Mouse (Mus musculus) lung, postnatal 25 days (tissue): ENCODE data around the gene Gm13276.
A peak's percentile ranks its signal among the peaks of the same experiment; 100 is the strongest.
"Not testable (repeated sequence)": the region's sequence is repeated elsewhere in the genome, so short reads cannot be mapped to it uniquely, and the experiment has no call there.

Experiments used
- DNase-seq: peaks from one replicate; pipeline ENCODE4 v3.0.0; 2022; ENCODE audit warnings: low spot score

The Gm13276 gene

DNA sequence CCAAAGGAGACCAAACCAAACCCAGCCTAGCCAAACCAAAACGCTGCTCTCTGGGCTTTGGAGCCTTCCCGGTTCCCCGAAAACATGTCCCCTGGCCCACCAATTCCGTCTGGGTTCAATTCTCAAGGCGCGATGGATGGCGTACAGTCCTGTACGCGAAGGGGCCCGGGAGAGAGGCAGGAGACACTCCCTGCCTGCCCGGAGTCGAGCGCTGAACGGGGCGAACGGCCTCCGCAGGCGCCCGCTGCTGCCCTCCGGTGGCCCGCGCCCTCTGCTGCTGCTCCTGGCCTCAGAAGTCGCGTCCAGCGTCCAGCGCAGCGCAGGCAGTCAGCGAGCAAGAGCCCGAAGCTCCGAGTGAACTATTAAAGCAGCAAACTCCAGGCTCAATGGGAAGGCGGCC is 3.2 kb upstream of the Gm13276 start:
- not testable (repeated sequence) for DNase-seq

DNA sequence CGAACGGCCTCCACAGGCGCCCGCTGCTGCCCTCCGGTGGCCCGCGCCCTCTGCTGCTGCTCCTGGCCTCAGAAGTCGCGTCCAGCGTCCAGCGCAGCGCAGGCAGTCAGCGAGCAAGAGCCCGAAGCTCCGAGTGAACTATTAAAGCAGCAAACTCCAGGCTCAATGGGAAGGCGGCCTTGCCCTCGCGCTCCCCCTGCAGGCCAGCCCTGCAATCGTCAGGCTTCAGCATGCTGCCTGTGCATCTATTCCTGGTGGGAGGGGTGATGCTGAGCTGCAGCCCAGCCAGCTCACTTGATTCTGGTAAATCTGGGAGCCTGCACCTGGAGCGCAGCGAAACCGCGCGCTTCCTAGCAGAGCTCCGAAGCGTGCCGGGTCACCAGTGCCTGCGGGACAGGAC is 2.9 kb downstream of the Gm13276 start, which contains the start of gene Gm13277:
Gene Gm13277 (plus strand): TSS at position 231 of the 400 bp plus-strand sequence.
- DNase-seq, result peak; percentile 77

DNA sequence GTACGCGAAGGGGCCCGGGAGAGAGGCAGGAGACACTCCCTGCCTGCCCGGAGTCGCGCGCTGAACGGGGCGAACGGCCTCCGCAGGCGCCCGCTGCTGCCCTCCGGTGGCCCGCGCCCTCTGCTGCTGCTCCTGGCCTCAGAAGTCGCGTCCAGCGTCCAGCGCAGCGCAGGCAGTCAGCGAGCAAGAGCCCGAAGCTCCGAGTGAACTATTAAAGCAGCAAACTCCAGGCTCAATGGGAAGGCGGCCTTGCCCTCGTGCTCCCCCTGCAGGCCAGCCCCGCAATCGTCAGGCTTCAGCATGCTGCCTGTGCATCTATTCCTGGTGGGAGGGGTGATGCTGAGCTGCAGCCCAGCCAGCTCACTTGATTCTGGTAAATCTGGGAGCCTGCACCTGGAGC is 5.7 kb downstream of the Gm13276 start, which contains the start of gene Gm13278:
Gene Gm13278 (plus strand): TSS at position 301 of the 400 bp plus-strand sequence.
- DNase-seq, result not testable (repeated sequence)

DNA sequence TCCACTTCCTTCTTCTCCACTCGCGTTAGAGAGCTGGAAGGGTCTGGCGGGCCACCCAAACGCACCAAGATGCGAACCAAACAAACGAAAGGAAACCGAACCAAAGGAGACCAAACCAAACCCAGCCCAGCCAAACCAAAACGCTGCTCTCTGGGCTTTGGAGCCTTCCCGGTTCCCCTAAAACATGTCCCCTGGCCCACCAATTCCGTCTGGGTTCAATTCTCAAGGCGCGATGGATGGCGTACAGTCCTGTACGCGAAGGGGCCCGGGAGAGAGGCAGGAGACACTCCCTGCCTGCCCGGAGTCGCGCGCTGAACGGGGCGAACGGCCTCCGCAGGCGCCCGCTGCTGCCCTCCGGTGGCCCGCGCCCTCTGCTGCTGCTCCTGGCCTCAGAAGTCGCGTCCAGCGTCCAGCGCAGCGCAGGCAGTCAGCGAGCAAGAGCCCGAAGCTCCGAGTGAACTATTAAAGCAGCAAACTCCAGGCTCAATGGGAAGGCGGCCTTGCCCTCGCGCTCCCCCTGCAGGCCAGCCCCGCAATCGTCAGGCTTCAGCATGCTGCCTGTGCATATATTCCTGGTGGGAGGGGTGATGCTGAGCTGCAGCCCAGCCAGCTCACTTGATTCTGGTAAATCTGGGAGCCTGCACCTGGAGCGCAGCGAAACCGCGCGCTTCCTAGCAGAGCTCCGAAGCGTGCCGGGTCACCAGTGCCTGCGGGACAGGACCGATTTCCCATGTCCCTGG is 8.6 kb downstream of the Gm13276 start, which contains the start of gene Gm13275:
Gene Gm13275 (plus strand): TSS at position 552 of the 740 bp plus-strand sequence.
- DNase-seq, result peak; percentile 38

DNA sequence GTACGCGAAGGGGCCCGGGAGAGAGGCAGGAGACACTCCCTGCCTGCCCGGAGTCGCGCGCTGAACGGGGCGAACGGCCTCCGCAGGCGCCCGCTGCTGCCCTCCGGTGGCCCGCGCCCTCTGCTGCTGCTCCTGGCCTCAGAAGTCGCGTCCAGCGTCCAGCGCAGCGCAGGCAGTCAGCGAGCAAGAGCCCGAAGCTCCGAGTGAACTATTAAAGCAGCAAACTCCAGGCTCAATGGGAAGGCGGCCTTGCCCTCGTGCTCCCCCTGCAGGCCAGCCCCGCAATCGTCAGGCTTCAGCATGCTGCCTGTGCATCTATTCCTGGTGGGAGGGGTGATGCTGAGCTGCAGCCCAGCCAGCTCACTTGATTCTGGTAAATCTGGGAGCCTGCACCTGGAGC is 11.6 kb downstream of the Gm13276 start, which contains the start of gene Gm13279:
Gene Gm13279 (plus strand): TSS at position 301 of the 400 bp plus-strand sequence.
- DNase-seq, result not testable (repeated sequence)

DNA sequence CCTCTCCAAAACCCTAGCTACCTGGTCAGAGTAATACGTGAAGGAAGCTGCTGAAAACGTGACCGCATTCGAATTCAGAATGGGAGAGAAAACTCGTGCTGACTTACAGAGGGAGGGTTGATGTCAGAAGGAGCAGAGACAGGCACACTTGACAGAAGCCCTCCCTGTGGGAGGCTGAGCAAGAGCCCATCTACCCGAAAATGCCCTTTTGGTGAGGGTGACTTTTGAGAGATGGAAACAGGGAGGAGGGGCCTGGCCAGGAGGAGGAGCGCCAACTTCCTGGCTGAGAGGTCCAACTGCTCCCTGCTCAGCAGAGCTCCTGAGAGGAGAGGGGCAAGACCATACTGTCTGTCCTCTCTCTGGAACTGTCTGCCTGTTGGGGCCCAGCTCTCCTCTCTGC is 13.9 kb downstream of the Gm13276 start, which contains the start of gene Gm13285:
Gene Gm13285 (plus strand): TSS at position 301 of the 400 bp plus-strand sequence.
- not testable (repeated sequence) for DNase-seq

DNA sequence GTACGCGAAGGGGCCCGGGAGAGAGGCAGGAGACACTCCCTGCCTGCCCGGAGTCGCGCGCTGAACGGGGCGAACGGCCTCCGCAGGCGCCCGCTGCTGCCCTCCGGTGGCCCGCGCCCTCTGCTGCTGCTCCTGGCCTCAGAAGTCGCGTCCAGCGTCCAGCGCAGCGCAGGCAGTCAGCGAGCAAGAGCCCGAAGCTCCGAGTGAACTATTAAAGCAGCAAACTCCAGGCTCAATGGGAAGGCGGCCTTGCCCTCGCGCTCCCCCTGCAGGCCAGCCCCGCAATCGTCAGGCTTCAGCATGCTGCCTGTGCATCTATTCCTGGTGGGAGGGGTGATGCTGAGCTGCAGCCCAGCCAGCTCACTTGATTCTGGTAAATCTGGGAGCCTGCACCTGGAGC is 17.4 kb downstream of the Gm13276 start, which contains the start of gene Gm13287:
Gene Gm13287 (plus strand): TSS at position 301 of the 400 bp plus-strand sequence.
- DNase-seq, result not testable (repeated sequence)

DNA sequence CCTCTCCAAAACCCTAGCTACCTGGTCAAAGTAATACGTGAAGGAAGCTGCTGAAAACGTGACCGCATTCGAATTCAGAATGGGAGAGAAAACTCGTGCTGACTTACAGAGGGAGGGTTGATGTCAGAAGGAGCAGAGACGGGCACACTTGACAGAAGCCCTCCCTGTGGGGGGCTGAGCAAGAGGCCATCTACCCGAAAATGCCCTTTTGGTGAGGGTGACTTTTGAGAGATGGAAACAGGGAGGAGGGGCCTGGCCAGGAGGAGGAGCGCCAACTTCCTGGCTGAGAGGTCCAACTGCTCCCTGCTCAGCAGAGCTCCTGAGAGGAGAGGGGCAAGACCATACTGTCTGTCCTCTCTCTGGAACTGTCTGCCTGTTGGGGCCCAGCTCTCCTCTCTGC is 19.7 kb downstream of the Gm13276 start, which contains the start of gene Gm13288:
Gene Gm13288 (plus strand): TSS at position 301 of the 400 bp plus-strand sequence.
- not testable (repeated sequence) for DNase-seq

DNA sequence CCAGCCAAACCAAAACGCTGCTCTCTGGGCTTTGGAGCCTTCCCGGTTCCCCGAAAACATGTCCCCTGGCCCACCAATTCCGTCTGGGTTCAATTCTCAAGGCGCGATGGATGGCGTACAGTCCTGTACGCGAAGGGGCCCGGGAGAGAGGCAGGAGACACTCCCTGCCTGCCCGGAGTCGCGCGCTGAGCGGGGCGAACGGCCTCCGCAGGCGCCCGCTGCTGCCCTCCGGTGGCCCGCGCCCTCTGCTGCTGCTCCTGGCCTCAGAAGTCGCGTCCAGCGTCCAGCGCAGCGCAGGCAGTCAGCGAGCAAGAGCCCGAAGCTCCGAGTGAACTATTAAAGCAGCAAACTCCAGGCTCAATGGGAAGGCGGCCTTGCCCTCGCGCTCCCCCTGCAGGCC is 20.3 kb downstream of the Gm13276 start:
- peak; percentile 6 for DNase-seq

DNA sequence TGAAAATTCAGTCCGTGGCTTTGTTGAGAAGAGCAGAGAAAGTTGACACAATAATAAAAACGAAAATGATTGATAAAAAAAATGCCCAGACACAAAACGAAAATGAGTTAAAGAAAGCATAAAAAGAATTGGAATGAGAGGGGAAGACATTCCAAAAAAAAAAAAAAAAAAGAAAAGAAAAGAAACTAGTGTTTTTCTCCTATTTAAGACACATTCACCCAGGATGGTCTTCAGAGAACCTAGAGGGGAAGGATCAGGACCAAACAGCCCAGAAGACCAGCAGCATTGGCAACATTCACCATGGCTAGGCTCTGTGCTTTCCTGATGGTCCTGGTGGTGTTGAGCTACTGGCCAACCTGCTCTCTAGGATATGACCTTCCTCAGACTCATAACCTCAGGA is 30.4 kb downstream of the Gm13276 start, which contains the start of gene Ifna7:
Gene Ifna7 (plus strand): TSS at position 301 of the 400 bp plus-strand sequence.
- DNase-seq, result no peak

DNA sequence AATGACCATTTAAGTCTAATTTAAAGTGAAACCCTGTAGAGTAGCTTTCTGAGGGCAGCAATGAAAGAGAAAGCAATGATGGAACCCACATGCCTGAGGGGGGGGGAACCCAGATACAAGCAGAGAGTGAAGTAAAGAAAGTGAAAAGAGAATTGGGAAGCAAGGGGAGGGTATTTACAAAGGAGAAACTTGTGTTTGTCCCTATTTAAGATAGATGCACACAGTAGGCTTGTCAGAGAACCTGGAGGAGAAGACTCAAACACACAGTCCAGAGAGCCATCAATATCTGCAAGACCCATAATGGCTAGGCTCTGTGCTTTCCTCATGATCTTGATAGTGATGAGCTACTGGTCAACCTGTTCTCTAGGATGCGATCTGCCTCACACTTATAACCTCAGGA is 34.1 kb downstream of the Gm13276 start, which contains the start of gene Ifna11:
Gene Ifna11 (plus strand): TSS at position 301 of the 400 bp plus-strand sequence.
- DNase-seq, result no peak

DNA sequence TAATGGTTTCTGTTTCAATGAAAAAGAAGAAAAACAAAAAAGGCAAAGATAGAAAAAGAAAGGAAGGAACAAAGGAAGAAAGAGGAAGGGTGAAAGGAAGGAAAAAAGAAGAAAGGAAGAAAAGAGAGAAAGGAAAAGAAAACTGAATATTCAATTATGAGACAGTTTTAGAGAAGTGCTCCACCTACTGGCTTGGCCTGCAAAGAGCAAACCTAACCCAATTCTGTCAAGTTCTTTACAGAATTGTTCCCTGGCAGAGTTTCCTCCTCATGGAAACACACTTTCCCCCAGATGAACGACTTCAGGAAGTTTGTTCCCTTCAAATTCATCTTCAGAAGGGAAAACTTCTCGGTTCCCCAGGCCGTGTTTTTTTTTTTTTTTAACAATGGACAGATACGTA is 37.5 kb downstream of the Gm13276 start:
- peak; percentile 1 for DNase-seq

DNA sequence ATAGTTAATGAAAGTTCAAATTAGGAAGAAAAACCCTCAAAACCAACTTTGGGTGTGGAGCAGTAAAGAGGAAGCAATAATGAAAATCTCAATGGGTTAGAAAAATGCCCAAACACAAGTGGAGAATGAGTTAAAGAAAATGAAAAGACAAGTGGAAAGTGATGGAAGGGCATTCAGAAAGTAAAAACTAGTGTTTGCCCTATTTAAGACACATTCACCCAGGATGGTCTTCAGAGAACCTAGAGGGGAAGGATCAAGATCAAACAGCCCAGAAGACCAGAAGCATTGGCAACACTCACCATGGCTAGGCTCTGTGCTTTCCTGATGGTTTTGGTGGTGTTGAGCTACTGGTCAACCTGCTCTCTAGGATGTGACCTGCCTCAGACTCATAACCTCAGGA is 41.6 kb downstream of the Gm13276 start, which contains the start of gene Ifna6:
Gene Ifna6 (plus strand): TSS at position 301 of the 400 bp plus-strand sequence.
- not testable (repeated sequence) for DNase-seq

DNA sequence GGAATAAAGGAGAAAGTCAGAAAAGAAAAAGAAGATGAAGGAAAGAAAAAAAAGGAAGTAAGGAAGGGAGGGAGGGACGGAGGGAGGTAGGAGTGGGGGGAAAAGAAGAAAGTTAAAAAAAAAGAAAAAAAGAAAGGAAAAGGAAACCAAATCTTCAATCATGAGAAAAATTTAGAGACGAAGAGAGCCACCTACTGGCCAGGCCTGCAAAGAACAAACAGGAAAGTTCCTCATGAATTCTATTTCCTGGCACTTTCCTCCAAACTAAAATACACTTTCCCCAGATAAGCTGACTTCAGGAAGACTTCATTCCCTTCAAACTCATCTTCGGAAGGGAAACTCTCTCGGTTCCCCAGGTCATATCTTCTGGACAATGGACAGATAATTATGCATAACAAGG is 45.0 kb downstream of the Gm13276 start:
- DNase-seq, result peak; percentile 23

DNA sequence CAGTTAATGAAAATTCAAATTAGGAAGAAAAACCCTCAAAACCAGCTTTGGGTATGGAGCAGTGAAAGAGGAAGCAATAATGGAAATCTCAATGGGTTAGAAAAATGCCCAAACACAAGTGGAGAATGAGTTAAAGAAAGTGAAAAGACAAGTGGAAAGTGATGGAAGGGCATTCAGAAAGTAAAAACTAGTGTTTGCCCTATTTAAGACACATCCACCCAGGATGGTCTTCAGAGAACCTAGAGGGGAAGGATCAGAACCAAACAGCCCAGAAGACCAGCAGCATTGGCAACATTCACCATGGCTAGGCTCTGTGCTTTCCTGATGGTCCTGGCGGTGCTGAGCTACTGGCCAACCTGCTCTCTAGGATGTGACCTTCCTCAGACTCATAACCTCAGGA is 49.7 kb downstream of the Gm13276 start, which contains the start of gene Ifna5:
Gene Ifna5 (plus strand): TSS at position 301 of the 400 bp plus-strand sequence.
- not testable (repeated sequence) for DNase-seq
